Mouse (Mus musculus) CH12.LX (cell line): Measurements from ENCODE around the gene Pef1. TPM values are rescaled to one million over a fixed set of nuclear protein-coding genes. Genes with fewer than 3 reads are reported as not detected.

ENCODE experiments used
- DNase-seq: peaks from one replicate; pipeline ENCODE4 v3.0.0-alpha.2; 2013; ENCODE audit errors: extremely low read depth
- H3K27ac ChIP-seq: 2 replicates; pipeline ENCODE4 v1.5.1; 2012; ENCODE audit warnings: low read depth, mild to moderate bottlenecking, control low read depth, moderate library complexity; ENCODE audit not compliant: insufficient read depth
- H3K27me3 ChIP-seq: replicated peaks from 2 replicates; pipeline ENCODE3; 2012; ENCODE audit warnings: inconsistent platforms
- H3K36me3 ChIP-seq, 2 experiments: replicated peaks in 1 of 2; 2 replicates each; pipeline versions ENCODE3 to v1.6.1; 2012; ENCODE audit warnings: inconsistent platforms in 1 of 2, low read length in 1 of 2, mild to moderate bottlenecking in 1 of 2, mixed read lengths in 1 of 2, moderate library complexity in 1 of 2; ENCODE audit not compliant: control insufficient read depth in 1 of 2, insufficient read depth in 1 of 2
- H3K4me1 ChIP-seq, 2 experiments: 2 replicates each; pipeline ENCODE4 v1.6.1; 2012; ENCODE audit warnings: inconsistent platforms in 1 of 2, moderate library complexity in 1 of 2; ENCODE audit not compliant: insufficient read depth in 2 of 2, control insufficient read depth in 1 of 2
- H3K4me2 ChIP-seq: 2 replicates; pipeline ENCODE4 v1.6.1; 2012; ENCODE audit warnings: low read depth, mild to moderate bottlenecking, control low read depth; ENCODE audit not compliant: poor library complexity, insufficient read depth, severe bottlenecking
- H3K4me3 ChIP-seq, 3 experiments: fragments of 150-350 bp in 1 of 3; sonication (generic) in 1 of 3; replicated peaks in 1 of 3; 2 replicates each; pipeline versions ENCODE3 to v1.5.1; 2011 to 2012; ENCODE audit warnings: low read depth in 2 of 3, low read length in 2 of 3, mild to moderate bottlenecking in 2 of 3, moderate library complexity in 2 of 3, control low read depth in 1 of 3, improper control_type of control experiment in 1 of 3, inconsistent platforms in 1 of 3, mixed read lengths in 1 of 3; ENCODE audit not compliant: poor library complexity in 1 of 3
- H3K79me2 ChIP-seq: replicated peaks from 2 replicates; pipeline ENCODE4 v1.6.1; 2012; ENCODE audit warnings: mild to moderate bottlenecking, moderate library complexity; ENCODE audit not compliant: control insufficient read depth, poor library complexity, insufficient read depth, severe bottlenecking; ENCODE audit errors: extremely low read depth
- H3K9ac ChIP-seq: 2 replicates; pipeline ENCODE4 v1.6.1; 2012; ENCODE audit warnings: low read depth, mild to moderate bottlenecking, control low read depth, moderate library complexity; ENCODE audit not compliant: insufficient read depth
- H3K9me3 ChIP-seq: replicated peaks from 2 replicates; pipeline ENCODE3; 2012; ENCODE audit warnings: low read length, inconsistent platforms, mixed read lengths
- BHLHE40 ChIP-seq: IDR thresholded peaks from 2 replicates; pipeline ENCODE4 v1.6.1; 2011; ENCODE audit warnings: mild to moderate bottlenecking, low read depth, low read length, improper control_type of control experiment
- CHD1 ChIP-seq: IDR thresholded peaks from 2 replicates; pipeline ENCODE4 v1.6.1; 2012; ENCODE audit warnings: low read depth, low read length, improper control_type of control experiment, inconsistent platforms
- CHD2 ChIP-seq: IDR thresholded peaks from 2 replicates; pipeline ENCODE4 v1.6.1; 2011; ENCODE audit warnings: low read length, improper control_type of control experiment
- E2F4 ChIP-seq: IDR thresholded peaks from 2 replicates; pipeline ENCODE4 v1.6.1; 2011; ENCODE audit warnings: low read depth, low read length, improper control_type of control experiment; ENCODE audit not compliant: insufficient replicate concordance
- EP300 ChIP-seq: IDR thresholded peaks from 2 replicates; pipeline ENCODE4 v1.6.1; 2011; ENCODE audit warnings: low read length, improper control_type of control experiment
- JUND ChIP-seq: conservative IDR thresholded peaks from 2 replicates; pipeline ENCODE4 v1.6.1; 2011; ENCODE audit warnings: low read depth, low read length, improper control_type of control experiment
- KAT2A ChIP-seq: IDR thresholded peaks from 2 replicates; pipeline ENCODE4 v1.6.1; 2012; ENCODE audit warnings: low read length, improper control_type of control experiment, inconsistent platforms; ENCODE audit not compliant: insufficient replicate concordance
- MAFK ChIP-seq: IDR thresholded peaks from 2 replicates; pipeline ENCODE4 v1.6.1; 2011; ENCODE audit warnings: low read length, improper control_type of control experiment; ENCODE audit not compliant: insufficient replicate concordance
- MAZ ChIP-seq: IDR thresholded peaks from 2 replicates; pipeline ENCODE4 v1.6.1; 2012; ENCODE audit warnings: low read depth, mild to moderate bottlenecking, inconsistent platforms, low read length, improper control_type of control experiment, moderate library complexity
- MEF2A ChIP-seq: IDR thresholded peaks from 2 replicates; pipeline ENCODE4 v1.6.1; 2014; ENCODE audit warnings: low read depth, mild to moderate bottlenecking, inconsistent platforms, low read length, improper control_type of control experiment, borderline replicate concordance
- NELFE ChIP-seq: IDR thresholded peaks from 2 replicates; pipeline ENCODE4 v1.6.1; 2011; ENCODE audit warnings: low read depth, low read length, improper control_type of control experiment
- NRF1 ChIP-seq: IDR thresholded peaks from 2 replicates; pipeline ENCODE4 v1.6.1; 2014; ENCODE audit warnings: low read depth, mild to moderate bottlenecking, inconsistent platforms, low read length, improper control_type of control experiment, moderate library complexity
- PAX5 ChIP-seq: IDR thresholded peaks from 2 replicates; pipeline ENCODE4 v1.6.1; 2012; ENCODE audit warnings: low read length, inconsistent platforms, mixed read lengths
- POLR2A ChIP-seq: IDR thresholded peaks from 2 replicates; pipeline ENCODE4 v1.6.1; 2011; ENCODE audit warnings: low read depth, mild to moderate bottlenecking, improper control_type of control experiment, low read length
- RAD21 ChIP-seq: IDR thresholded peaks from 2 replicates; pipeline ENCODE4 v1.6.1; 2011; ENCODE audit warnings: low read depth, mild to moderate bottlenecking, low read length, improper control_type of control experiment, moderate library complexity
- RCOR1 ChIP-seq: conservative IDR thresholded peaks from 2 replicates; pipeline ENCODE4 v1.6.1; 2012; ENCODE audit warnings: low read depth, mild to moderate bottlenecking, inconsistent platforms, low read length, improper control_type of control experiment
- SMC3 ChIP-seq: IDR thresholded peaks from 2 replicates; pipeline ENCODE4 v1.6.1; 2011; ENCODE audit warnings: low read depth, low read length, improper control_type of control experiment
- TBP ChIP-seq: conservative IDR thresholded peaks from 2 replicates; pipeline ENCODE4 v1.6.1; 2011; ENCODE audit warnings: low read depth, low read length, improper control_type of control experiment
- TCF12 ChIP-seq: IDR thresholded peaks from 2 replicates; pipeline ENCODE4 v1.6.1; 2014; ENCODE audit warnings: low read depth, mild to moderate bottlenecking, inconsistent platforms, low read length, improper control_type of control experiment
- ZC3H11A ChIP-seq: IDR thresholded peaks from 2 replicates; pipeline ENCODE4 v1.6.1; 2012; ENCODE audit warnings: low read depth, mild to moderate bottlenecking, inconsistent platforms, low read length, improper control_type of control experiment
- ZKSCAN1 ChIP-seq: IDR thresholded peaks from 2 replicates; pipeline ENCODE4 v1.6.1; 2012; ENCODE audit warnings: low read depth, inconsistent platforms, low read length, improper control_type of control experiment, borderline replicate concordance
- dilution Hi-C: fragments of 300-500 bp; cut with MboI; formaldehyde crosslinking; loops from 2 replicates; pipeline ENCODE4 v1.14.3; 2020; ENCODE audit warnings: low sequenced_read_pairs; ENCODE audit not compliant: extremely low pct_unique_long_range_greater_than_20kb, extremely low pct_ligation_motif_present
- in situ Hi-C: fragments of 300-500 bp; cut with MboI; formaldehyde crosslinking; loops from 3 replicates; pipeline ENCODE4 v1.14.3; 2019; ENCODE audit warnings: low sequenced_read_pairs, low pct_ligation_motif_present, low pct_unique_long_range_greater_than_20kb, mixed read lengths
- polyA plus RNA-seq: library from polyadenylated mRNA; unstranded; fragments of >175 nt; gene quantifications from 2 replicates; pipeline ENCODE4 v1.2.1, GENCODE M21; 2012; ENCODE audit warnings: low read depth; ENCODE audit not compliant: insufficient read length
- total RNA-seq, 2 experiments: library from RNA; depleted of rRNA; stranded (reverse); fragments of 300-350 nt in 1 of 2; fragments of >200 nt in 1 of 2; gene quantifications; 2 replicates each; pipeline ENCODE4 v1.2.3; 2012 to 2014

The Pef1 gene
- total and polyA plus RNA-seq, 3 experiments = 26.2 to 38.6 (median 32.5) TPM

GRCm38 (mm10) chr4:130073367-130073766 is 29.0 kb upstream of the Pef1 start:
- no peak overlapping the region for H3K4me3 ChIP-seq
- H3K9ac ChIP-seq = no peak overlapping the region
- no peak for DNase-seq
- H3K27ac ChIP-seq = no peak overlapping the region
- no peaks in the 10 kb centered on the region for H3K4me1 ChIP-seq
- peaks cover 91% of the 10 kb centered on the region for H3K27me3 ChIP-seq
- no peaks in the 10 kb centered on the region for H3K36me3 ChIP-seq
- in situ Hi-C loops = no loop called here
- no peak for TF ChIP-seq TCF12
- no peak for TF ChIP-seq RCOR1
- TF ChIP-seq CHD2 = no peak
- TF ChIP-seq E2F4 = no peak
- TF ChIP-seq POLR2A = no peak
- TF ChIP-seq MAFK = no peak
- TF ChIP-seq ZKSCAN1 = no peak
- no peak for TF ChIP-seq CHD1
- no peak for TF ChIP-seq JUND
- TF ChIP-seq MEF2A = no peak
- TF ChIP-seq SMC3 = no peak
- TF ChIP-seq KAT2A = no peak
- no peak for TF ChIP-seq PAX5
- no peak for TF ChIP-seq NELFE
- no peak for TF ChIP-seq ZC3H11A
- no peak for TF ChIP-seq MAZ
- TF ChIP-seq TBP = no peak
- no peak for TF ChIP-seq NRF1
- TF ChIP-seq BHLHE40 = no peak
- H3K9me3 ChIP-seq = no peaks in the 10 kb centered on the region
- dilution Hi-C loops = no loop called here
- no peak overlapping the region for H3K4me2 ChIP-seq
- no peaks in the 10 kb centered on the region for H3K79me2 ChIP-seq

GRCm38 (mm10) chr4:130074761-130075515 is 27.4 kb upstream of the Pef1 start:
- Histone ChIP-seq H3K9me3 (no peaks in the 10 kb centered on the region), H3K79me2 (no peaks in the 10 kb centered on the region), H3K4me2 (no peak overlapping the region), H3K36me3 (no peaks in the 10 kb centered on the region), H3K4me3 (no peak overlapping the region), H3K27ac (no peak overlapping the region), H3K27me3 (peaks cover 93% of the 10 kb centered on the region), H3K4me1 (no peaks in the 10 kb centered on the region), H3K9ac (no peak overlapping the region)
- dilution Hi-C loops (no loop called here), in situ Hi-C loops (loop anchor here (25.0 kb wide), 2 partner anchors 288 to 363 kb away; no protein-coding TSS in a partner anchor)
- TF ChIP-seq TCF12 = no peak
- no peak for TF ChIP-seq CHD2
- TF ChIP-seq EP300 = no peak
- TF ChIP-seq RAD21 = no peak
- no peak for DNase-seq
